Mouse (Mus musculus): Measurements from ENCODE around the gene Arhgef28.
"Not testable (repeated sequence)": the region's sequence is repeated elsewhere in the genome, so short reads cannot be mapped to it uniquely, and the experiment has no call there.

Arhgef28 gene

DNA sequence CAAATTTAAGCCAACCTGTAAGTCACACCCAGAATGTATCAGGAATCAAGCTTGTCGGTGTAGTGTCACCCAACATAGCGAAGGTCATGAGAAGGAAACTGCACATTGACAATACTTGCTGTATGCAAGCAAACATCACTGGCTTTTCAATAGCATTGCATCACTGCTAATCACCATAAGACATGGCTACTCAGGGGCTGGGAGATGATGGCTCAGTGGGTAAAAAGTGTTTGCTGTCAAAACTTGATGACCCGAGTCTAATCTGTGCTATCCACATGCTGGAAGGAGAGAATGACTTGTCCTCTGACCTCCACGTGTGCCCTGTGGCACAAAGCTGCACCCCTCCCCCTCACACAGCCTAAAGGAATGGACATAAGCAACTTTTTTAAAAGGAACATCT lies 133.0 kb downstream of the Arhgef28 start:
- DNase-seq (ENCODE audit: low spot score in 2 of 2) = no peak

DNA sequence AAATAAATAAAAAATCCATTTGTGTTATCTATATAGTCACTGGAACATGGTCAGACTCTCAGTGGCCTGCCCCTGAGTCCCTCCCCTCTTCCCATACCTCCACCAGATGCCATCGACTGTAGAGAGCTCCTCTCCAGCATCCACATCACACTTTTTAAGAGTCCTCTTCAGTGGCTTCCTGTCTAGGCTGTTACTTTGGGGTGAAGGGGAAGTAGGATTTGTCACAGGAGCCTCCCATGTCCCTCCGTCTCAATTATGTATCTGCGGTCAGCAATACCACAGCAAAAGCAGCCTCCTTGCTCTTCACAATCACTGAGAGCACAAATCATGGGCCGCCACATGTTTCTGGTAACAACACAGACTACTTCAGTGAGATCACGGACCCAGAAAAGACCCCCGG lies 135.8 kb downstream of the Arhgef28 start:
- DNase-seq (ENCODE audit: low spot score in 2 of 2) = no peak

DNA sequence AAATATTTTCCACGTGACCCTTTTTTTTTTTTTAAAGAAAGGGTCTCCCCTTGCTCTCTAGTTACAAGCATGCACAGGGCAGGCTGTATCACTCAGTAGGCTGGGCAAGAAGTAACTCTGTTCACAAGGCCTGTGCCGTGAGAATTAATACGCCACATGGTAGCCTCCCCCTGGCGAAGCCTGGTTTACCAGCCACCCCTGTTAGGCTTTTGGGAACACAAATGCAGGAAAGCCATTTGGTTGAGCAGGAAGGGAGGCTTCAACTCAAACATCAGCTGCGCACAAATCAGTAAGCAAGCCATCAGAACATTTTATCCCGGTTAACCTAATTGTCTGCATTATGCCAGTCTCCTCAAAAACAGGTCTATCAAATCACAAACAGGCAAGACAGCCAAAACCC lies 136.6 kb downstream of the Arhgef28 start:
- DNase-seq (ENCODE audit: low spot score in 2 of 2) = no peak

DNA sequence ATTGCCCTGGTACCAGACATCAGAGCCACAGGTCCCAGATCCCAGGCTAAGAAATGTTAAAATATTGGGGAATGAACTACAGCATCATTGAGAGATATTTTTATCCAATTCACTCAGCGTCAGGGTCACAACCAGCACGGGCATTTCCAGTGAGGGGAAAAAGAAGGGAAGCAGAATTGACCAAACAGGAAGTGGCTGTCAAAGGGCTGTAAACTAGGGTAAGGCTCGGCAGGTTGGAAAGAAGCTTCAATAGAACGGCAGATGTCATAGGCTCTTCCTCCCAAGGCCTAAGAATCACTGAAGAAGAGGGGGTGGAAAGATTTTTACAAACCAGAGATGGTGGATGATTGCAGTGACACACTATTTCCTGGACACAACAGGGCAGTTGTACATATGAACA lies 143.4 kb downstream of the Arhgef28 start:
- no peak for DNase-seq (ENCODE audit: low spot score in 2 of 2)

DNA sequence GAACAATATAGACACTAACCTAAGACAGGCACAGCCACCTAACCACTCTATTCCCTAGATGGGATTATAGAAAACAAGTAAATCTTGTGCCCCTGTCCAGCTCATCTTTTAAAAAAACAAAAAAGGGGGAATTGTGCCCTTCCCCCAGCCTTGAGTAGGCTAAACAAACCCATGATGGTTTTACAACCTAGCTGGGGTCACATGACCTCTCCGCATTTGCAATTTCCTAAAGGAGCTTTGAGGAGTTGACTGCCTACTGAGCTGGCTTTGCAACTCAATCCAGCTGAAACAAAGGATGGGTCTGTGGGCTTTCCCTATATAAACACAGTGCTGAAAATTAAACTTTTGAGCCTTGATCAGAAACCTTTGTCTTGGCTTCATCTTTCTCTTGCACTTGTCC lies 146.1 kb downstream of the Arhgef28 start:
- not testable (repeated sequence) for DNase-seq (ENCODE audit: low spot score in 2 of 2)

DNA sequence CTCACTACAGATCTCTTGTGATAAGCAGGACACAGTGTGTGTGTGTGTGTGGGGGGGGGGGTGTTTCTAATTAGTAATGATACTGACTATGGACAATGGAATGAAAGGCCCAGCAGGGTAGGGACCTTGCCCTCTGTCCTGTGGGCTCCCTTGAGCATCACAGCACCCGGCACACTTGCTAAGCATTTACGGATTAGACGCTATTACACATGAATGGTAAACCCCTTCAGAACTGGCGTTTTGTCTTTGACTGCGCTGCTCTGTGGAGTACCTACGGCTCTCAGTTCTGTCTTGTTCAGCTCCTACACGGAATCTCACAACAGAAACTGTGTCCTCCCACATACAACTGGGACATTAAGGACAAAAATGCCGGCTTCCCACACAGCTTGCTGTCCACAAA lies 151.0 kb downstream of the Arhgef28 start:
- no peak for DNase-seq (ENCODE audit: low spot score in 2 of 2)

DNA sequence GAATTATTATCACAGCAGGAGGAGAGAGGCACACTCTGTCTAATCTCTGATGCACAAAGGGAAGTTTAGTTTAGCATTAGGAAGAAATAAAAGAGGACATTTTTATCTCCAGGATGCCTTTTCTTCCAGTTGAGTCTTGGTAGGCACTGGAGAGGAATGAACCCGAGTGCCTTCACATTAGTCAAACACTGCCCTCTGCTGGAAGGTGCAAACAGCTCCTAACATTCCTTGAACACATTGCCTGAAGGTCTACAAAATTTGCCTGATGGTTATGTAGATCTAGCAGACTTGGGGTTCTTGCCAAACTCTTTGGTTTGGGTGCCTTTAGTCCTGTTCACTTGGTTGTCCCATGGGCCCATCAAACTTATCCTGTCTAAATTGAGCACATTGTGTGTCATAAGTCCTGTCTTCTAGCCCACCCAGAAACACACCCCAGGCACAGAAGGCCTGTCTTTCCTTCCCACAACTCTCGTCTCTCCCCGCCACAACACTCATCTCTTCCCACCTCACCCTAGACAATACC lies 165.6 kb downstream of the Arhgef28 start:
- DNase-seq (ENCODE audit: low spot score in 2 of 2) = no peak

DNA sequence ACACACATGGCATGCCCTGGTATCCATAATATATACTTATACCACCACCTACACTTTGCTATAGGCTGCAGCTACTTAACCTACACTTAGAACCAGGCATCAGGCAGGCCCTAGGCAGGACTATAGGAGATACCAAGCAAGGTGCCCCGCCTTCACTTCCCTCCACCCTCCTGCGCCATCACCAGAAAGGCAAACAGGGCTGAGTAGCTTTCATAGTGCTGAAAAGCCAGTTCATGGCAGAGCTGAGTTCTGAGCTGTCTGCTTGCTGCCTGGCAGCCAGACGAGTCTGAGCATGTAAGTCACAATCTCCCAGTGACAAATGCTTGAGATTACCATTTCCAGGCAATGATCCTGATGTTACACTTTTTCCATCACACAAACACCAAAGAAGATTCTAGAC lies 167.5 kb downstream of the Arhgef28 start:
- DNase-seq (ENCODE audit: low spot score in 2 of 2) = no peak

DNA sequence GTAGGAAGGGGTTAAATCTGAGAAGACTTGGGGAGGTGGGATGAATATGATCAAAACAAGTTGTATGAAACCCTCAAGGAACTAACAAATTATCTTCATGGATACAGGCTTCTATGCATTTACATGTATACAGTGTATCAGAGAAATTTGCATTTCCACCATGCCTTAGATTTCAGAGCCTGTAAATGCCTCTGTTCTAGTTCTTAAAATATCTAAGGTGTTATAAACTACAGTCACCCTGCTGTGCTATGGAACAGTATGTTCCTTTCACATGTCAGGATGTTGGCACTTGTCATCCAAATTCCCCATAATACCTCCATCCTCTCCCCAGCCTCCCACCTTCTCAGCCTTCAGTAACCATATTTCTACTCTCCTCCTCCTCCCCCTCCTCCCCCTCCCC lies 168.5 kb downstream of the Arhgef28 start:
- DNase-seq (ENCODE audit: low spot score in 2 of 2) = no peak

DNA sequence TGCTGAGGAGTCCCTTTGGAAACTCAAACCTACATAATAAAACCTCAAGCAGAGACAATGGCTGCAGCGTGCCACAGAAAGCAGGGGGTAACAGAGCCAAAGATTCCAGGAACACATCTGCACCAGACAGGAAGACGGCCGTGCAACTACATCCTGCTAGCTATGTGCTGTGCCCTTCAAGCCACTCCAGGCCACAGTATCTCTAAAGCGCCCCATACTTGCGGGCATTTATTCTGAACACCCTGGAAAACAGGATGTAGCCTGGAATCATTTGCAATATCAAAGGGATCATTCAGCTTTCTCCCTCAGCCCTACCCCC lies 174.6 kb downstream of the Arhgef28 start:
- DNase-seq (ENCODE audit: low spot score in 2 of 2) = no peak

DNA sequence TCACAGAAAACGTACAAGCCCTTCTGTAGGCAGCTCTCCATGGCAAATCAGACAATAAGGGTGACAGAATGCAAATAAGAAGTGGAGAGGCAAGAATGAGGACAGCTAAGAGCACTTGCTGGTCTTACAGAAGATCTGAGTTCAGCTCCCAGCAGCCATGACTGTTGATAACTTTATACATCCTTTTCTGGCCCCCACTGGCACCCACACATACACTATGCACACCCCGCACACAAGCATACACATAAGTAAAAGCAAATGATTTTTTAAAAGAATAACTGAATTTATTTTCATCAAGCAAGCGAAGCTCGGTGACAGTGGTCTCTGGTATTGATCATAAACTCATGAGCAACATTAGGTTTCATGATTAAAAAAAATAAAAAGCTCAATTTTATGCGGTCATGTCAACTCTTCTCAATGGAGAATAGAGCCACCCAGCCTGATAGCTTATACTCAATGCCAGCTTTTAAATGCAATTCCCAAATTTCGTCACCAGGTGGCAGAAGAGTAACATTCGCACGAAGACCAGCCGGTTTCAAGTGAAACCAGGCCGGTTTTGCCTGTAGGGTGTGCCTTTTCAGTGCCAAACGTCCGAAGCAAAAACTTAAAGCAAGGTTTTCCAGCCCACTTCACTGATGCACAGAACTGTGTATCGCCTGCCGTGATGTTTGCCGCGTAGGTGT lies 175.1 kb downstream of the Arhgef28 start:
- DNase-seq (ENCODE audit: low spot score in 2 of 2) = peak; percentile 76 to 86

DNA sequence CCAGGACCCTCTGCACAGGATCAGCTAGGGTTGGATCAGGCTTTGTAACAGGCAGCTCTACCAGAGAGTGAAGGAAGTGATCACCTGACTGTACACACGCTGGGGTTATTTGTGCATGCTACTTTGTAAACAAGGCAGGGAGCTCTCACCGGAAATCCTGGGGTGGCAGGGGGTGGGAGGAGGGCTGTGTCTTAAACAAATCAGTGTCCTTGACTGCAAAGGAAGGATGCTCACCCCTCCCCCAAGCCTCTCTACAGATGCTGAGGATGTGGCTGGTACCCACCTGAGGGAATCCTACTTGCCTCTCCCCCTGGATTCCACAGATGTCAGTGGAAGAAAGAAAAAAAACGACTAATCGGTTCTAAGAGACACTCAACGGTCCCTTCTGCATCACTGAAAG lies 176.2 kb downstream of the Arhgef28 start:
- no peak for DNase-seq (ENCODE audit: low spot score in 2 of 2)

DNA sequence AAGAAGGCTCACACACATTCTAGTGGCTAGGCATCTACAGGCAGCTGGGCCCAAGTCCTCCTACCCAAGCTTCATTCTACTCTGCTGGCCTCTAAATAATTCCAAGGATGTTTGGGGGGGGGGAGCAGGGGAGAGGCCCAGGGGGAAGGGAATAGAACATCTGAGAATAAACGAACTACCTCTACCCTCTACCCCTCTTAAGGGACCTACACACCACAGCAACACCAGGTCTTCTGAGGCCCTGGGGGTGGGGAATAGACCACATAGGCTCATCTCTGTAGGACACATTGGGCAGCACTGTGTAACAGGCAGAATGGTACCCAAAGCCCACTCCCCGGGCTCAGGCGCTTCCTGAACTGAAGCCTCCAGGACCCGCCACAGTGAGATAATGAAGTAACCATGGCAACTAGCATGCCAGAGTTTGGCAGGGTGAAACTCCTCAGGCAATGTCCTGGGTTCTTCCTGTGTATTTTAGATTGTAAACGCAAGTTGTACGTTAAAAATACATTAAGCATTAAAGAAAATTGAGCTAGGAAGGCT lies 177.5 kb downstream of the Arhgef28 start:
- DNase-seq (ENCODE audit: low spot score in 2 of 2) = no peak

DNA sequence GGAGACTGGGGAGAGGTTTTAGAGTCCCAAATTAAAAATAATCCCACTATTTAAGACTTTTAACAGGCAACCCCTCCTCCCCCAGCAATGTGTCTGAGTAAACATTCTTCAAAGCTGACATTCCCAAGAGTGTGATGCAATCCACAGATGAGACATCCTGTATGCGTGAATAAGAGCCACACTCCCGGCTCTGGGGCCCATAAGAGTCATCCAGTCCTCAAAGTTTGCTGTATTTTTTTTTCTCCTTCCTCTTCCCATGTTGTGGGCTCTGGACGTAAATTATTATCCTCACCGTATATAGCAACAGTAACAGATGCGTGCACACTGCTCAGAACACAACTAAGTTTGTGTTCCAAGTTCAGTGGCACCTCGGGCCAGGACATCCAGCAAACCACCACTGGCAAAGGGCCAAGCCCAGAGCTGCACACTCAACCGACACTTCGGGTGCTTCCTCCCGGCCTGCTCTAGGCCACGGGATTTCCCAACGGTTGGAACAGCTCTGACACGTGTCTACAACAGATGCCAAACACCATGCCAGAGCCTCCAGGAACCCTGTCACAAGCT lies 178.5 kb downstream of the Arhgef28 start:
- no peak for DNase-seq (ENCODE audit: low spot score in 2 of 2)

DNA sequence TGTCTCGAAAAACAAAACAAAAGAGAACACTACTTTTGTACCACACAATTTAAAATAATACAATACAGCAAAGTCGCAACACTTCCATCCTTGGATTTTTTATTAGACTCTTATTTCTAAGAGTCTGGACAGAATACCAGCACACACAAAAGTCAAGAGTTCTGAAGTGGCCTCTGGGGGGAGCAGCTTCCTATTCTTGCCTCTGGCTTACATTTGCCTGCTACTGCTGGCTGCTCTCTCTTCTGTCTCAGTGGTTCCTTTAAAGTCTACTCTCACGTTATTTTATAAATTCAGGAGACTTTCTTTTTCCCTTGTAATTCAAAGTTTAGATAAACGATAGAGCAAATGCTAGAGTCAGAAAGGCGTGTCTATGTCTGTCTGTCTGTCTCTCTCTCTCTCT lies 179.1 kb downstream of the Arhgef28 start:
- DNase-seq (ENCODE audit: low spot score in 2 of 2) = no peak

DNA sequence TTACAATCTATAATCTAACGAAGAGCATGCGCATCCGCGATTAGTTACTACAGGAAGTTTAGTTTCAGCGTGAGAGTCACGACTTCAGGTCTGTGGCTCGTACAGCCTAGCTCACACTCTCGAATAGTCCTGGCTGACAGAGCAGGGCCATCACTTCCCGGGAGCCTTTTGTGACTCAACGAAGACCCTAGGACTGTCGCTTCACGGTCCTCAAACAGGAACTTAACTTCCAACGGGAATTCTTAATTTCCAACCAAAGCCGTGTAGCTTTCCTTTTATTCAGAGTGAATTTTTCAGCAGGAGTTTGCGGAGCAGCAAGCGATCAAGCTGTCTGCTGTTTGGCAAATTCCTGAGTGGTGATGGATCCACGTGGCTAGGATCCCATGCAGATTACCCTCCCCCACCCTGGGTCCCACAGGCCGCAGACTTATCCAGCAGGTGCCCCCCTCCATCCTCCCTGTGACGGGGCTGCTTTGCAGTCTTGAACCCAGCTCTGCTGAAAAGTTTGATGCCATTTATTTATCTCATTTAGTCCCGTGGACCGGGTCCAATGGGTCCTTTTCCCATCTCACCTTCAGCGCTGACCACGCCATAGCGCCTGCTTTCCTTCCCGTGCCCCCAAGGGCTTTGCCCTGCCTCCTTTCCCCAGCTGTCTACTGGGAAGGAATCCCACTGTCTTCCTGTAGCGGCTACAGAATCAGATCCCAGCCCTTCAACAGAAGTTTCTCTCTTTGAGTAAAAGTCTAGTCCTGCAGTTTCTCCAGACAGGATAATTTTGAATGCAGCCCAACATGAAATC lies 180.3 kb downstream of the Arhgef28 start:
- DNase-seq (ENCODE audit: low spot score in 2 of 2) = no peak

DNA sequence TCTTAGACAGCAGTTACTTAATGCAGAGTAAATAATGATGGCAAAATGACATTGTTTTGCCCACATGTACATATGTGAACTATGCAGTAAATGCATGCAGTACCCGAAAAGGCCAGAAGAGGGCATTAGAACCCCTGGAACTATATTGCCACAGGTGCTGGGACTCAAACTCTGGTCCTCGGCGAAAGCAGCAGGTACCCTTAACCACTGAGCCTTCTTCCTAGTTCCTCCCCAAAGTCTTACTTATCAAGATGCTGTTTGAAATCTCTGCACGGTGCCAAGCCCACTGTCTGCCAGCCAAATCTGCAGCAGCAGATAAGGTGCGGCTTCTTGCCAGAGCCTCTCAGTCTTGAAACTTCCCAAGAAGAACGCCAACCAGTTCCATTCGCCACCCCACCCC lies 181.1 kb downstream of the Arhgef28 start:
- DNase-seq (ENCODE audit: low spot score in 2 of 2) = no peak

DNA sequence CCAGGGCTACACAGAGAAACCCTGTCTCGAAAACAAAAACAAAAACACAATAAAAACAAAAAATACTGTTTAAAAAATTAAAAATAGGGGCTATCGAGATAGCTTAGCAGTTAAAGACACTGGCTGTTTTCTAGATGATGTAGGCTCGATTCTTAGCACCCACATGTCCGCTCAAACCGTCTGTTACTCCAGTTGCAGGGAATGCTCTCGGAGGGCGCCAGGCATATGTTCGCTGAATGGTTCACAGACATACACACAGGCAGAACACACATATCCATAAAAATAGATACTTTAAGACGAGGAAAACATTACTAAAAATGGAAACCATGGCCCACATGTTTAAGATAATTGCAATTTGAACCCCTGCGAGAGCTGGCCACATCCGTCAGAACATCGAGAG lies 181.6 kb downstream of the Arhgef28 start:
- DNase-seq (ENCODE audit: low spot score in 2 of 2) = no peak

DNA sequence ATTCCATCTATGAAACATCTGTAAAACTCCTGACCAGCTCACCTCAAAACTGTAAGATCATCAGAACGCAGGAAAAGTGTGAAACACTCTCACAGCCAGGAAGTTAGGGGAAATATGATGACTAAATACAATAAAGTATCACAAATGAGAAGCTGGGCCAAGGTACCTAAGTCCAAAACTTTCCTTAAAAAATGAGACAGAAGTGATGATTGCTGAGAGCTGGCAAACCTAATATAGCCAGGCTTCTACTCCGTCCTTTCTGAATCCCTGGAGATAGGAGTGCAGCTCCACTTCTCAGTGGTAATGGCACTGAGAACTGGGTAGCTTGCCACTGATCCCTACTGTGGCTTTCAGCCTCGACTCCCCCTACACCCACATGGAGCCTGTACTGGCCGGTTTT lies 184.3 kb downstream of the Arhgef28 start:
- no peak for DNase-seq (ENCODE audit: low spot score in 2 of 2)

DNA sequence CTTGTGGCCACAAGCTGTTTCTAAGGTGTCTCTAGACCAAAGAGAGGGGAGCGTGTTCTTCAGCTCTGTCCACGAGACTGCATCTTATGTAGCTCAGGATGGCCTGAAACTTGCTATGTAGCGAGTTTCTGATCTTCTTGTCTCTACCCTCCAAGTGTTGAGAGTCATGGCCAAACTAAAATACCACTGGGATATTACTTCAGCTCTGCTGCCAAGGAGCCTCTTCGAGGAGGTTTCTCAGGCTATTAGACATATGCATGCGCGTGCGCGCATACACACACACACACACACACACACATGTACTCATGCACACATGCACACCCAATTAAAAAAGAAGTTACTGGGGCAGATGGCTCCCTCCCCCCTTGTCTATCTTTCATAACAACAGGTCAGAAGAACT lies 187.4 kb downstream of the Arhgef28 start:
- not testable (repeated sequence) for DNase-seq (ENCODE audit: low spot score in 2 of 2)

DNA sequence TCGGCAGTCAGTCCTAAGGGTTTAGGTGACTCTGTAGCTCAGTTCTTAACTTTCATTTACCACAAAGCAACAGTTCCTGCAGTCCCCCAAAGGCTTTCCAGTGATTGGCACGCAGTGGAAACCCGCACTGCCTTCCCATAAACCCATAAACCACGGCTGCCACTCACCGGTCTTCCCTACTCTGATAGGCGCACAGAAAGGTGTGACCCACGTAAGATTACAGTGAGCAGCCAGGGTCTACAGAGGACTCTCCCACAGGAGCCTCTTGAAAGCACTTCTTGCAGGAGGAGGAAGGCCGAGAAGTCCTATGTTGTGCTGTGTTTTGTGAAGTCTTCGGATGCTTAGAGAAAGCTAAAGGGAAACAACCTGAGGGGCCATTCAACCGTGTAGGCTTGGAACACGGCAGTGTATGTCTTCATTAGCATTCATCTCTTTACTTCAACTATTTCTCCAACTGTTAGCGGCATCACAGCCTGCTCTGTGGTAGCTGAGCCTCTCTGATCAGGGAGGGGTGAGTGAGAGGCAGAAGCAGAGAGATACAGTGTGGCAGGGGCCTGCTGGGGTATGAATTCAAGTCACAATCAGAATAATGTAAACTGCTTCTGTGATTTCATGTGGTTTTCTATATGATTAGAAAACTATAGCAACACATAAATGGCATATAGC lies 189.2 kb downstream of the Arhgef28 start:
- no peak for DNase-seq (ENCODE audit: low spot score in 2 of 2)
